Mouse (Mus musculus): ENCODE results near the gene Garnl3. TPM values are rescaled to one million over a fixed set of nuclear protein-coding genes. Genes with fewer than 3 reads are reported as not detected.

The Garnl3 gene
- not detected in 2 replicates for total RNA-seq (2015; ENCODE audit: low replicate concordance)
- not detected in 2 replicates for total RNA-seq (2017; ENCODE audit: low replicate concordance)

- no peak for ATAC-seq (replicated peaks; ENCODE audit: low FRiP score, poor library complexity, severe bottlenecking)
Observed at GRCm38 (mm10) chr2:33131500-33132092, at the start of gene Garnl3. TSS of gene Garnl3 (minus strand) at chr2:33131654.

GRCm38 (mm10) chr2:33179930-33180630, 48.6 kb upstream of the Garnl3 start:
- no peak for ATAC-seq (replicated peaks; ENCODE audit: low FRiP score, poor library complexity, severe bottlenecking)

- ATAC-seq (replicated peaks; ENCODE audit: low FRiP score, poor library complexity, severe bottlenecking), result no peak
Observed at GRCm38 (mm10) chr2:33179171-33179929, 47.9 kb upstream of the Garnl3 start.

GRCm38 (mm10) chr2:33178243-33178932, 46.9 kb upstream of the Garnl3 start:
- no peak for ATAC-seq (replicated peaks; ENCODE audit: low FRiP score, poor library complexity, severe bottlenecking)

GRCm38 (mm10) chr2:33177443-33178242, 46.2 kb upstream of the Garnl3 start:
- no peak for ATAC-seq (replicated peaks; ENCODE audit: low FRiP score, poor library complexity, severe bottlenecking)

GRCm38 (mm10) chr2:33176921-33177320, 45.5 kb upstream of the Garnl3 start:
- ATAC-seq (replicated peaks; ENCODE audit: low FRiP score, poor library complexity, severe bottlenecking), result no peak

- ATAC-seq (replicated peaks; ENCODE audit: low FRiP score, poor library complexity, severe bottlenecking), result no peak
Observed at GRCm38 (mm10) chr2:33176516-33176915, 45.1 kb upstream of the Garnl3 start.

- no peak for ATAC-seq (replicated peaks; ENCODE audit: low FRiP score, poor library complexity, severe bottlenecking)
Observed at GRCm38 (mm10) chr2:33173686-33174085, 42.2 kb upstream of the Garnl3 start.

GRCm38 (mm10) chr2:33173126-33173525, 41.7 kb upstream of the Garnl3 start:
- ATAC-seq (replicated peaks; ENCODE audit: low FRiP score, poor library complexity, severe bottlenecking), result no peak

- ATAC-seq (replicated peaks; ENCODE audit: low FRiP score, poor library complexity, severe bottlenecking), result no peak
Observed at GRCm38 (mm10) chr2:33170777-33171565, 39.5 kb upstream of the Garnl3 start.

GRCm38 (mm10) chr2:33169445-33169844, 38.0 kb upstream of the Garnl3 start:
- no peak for ATAC-seq (replicated peaks; ENCODE audit: low FRiP score, poor library complexity, severe bottlenecking)

- ATAC-seq (replicated peaks; ENCODE audit: low FRiP score, poor library complexity, severe bottlenecking), result no peak
Observed at GRCm38 (mm10) chr2:33167060-33167459, 35.6 kb upstream of the Garnl3 start.

GRCm38 (mm10) chr2:33165710-33166374, 34.4 kb upstream of the Garnl3 start:
- ATAC-seq (replicated peaks; ENCODE audit: low FRiP score, poor library complexity, severe bottlenecking), result no peak

GRCm38 (mm10) chr2:33165229-33165628, 33.8 kb upstream of the Garnl3 start:
- no peak for ATAC-seq (replicated peaks; ENCODE audit: low FRiP score, poor library complexity, severe bottlenecking)

- ATAC-seq (replicated peaks; ENCODE audit: low FRiP score, poor library complexity, severe bottlenecking), result no peak
Observed at GRCm38 (mm10) chr2:33164646-33165045, 33.2 kb upstream of the Garnl3 start.

- ATAC-seq (replicated peaks; ENCODE audit: low FRiP score, poor library complexity, severe bottlenecking), result no peak
Observed at GRCm38 (mm10) chr2:33162126-33162525, 30.7 kb upstream of the Garnl3 start.

GRCm38 (mm10) chr2:33160326-33160973, 29.0 kb upstream of the Garnl3 start:
- ATAC-seq (replicated peaks; ENCODE audit: low FRiP score, poor library complexity, severe bottlenecking), result no peak

- no peak for ATAC-seq (replicated peaks; ENCODE audit: low FRiP score, poor library complexity, severe bottlenecking)
Observed at GRCm38 (mm10) chr2:33159593-33159992, 28.1 kb upstream of the Garnl3 start.
